Mouse (Mus musculus): ENCODE data around the gene Mlxip. TPM values are rescaled to one million over a fixed set of nuclear protein-coding genes. Genes with fewer than 3 reads are reported as not detected.

Gene Mlxip
- total RNA-seq, 2 experiments from 2014 or later = 22.3 to 22.7 TPM

Other genes with a start within 250 kb of the Mlxip start
- 10 to 100 TPM; 31.4 to 39.8 TPM for gene Psmd9, start 225.4 kb upstream of the Mlxip start, total RNA-seq (2021)
- under 1 TPM in 1 of 2 experiments, not detected in 1; 0.55 TPM for gene Hpd, start 212.1 kb upstream of the Mlxip start, total RNA-seq (2021)
- gene Wdr66, start 142.7 kb upstream of the Mlxip start, total RNA-seq (2021) = 1 to 10 TPM; 5.4 to 7.3 TPM
- 10 to 100 TPM; 72.7 to 78.5 TPM for gene Bcl7a, start 51.0 kb upstream of the Mlxip start, total RNA-seq (2021)
- 1 to 10 TPM; 1.7 to 2.2 TPM for gene Lrrc43, start 94.5 kb downstream of the Mlxip start, total RNA-seq (2021)
- gene Il31, start 94.7 kb downstream of the Mlxip start, total RNA-seq (2021) = not detected
- gene B3gnt4, start 115.7 kb downstream of the Mlxip start, total RNA-seq (2021) = 1 to 10 TPM; 1.3 to 1.8 TPM
- 10 to 100 TPM; 41.3 to 48.8 TPM for gene Diablo, start 129.4 kb downstream of the Mlxip start, total RNA-seq (2021)
- gene Gm49027, start 130.7 kb downstream of the Mlxip start, total RNA-seq (2021) = 1 to 10 TPM; 6.2 to 8.7 TPM
- 10 to 100 TPM; 71.4 to 72.0 TPM for gene Vps33a, start 178.2 kb downstream of the Mlxip start, total RNA-seq (2021)

Measured in layer of hippocampus, postnatal 10 days (tissue).